Mouse (Mus musculus) embryo, embryonic 9.5 days (tissue): ENCODE measurements at regions not wholly inside any gene's neighbourhood (a gene's known extent, or its start where the extent isn't known, plus 50 kb on each side); places are given as distances from the start of the nearest gene placed in this dataset.

Experiments used
- DNase-seq: peaks from one replicate; pipeline ENCODE4 v3.0.0-alpha.2; 2017; ENCODE audit errors: extremely low spot score

- peak; percentile 7 for DNase-seq
These were observed 302.9 kb upstream of the Epha3 start for GRCm38 (mm10) chr16:64166676-64167407.

GRCm38 (mm10) chr16:64166036-64166435 lies 302.1 kb upstream of the Epha3 start:
- no peak for DNase-seq

- DNase-seq = peak; percentile 37
These were observed 281.9 kb upstream of the Epha3 start for GRCm38 (mm10) chr16:64145687-64146535.
